Mouse (Mus musculus) CD4-positive, CD25-positive, alpha-beta regulatory T cell, adult 2 months (primary cell): ENCODE results near the gene Palm2.

Experiments used
- DNase-seq: peaks from one replicate; pipeline ENCODE4 v3.0.0-alpha.2; 2012; ENCODE audit warnings: low read depth, low spot score

Gene Palm2

GRCm38 (mm10) chr4:57568268-57569068, 134.4 kb downstream of the Palm2 start:
- DNase-seq = no peak

- no peak for DNase-seq
Observed at GRCm38 (mm10) chr4:57569069-57569355, 135.0 kb downstream of the Palm2 start.

- no peak for DNase-seq
Observed at GRCm38 (mm10) chr4:57569711-57570110, 135.7 kb downstream of the Palm2 start.

- DNase-seq = no peak
Observed at GRCm38 (mm10) chr4:57570229-57570628, 136.2 kb downstream of the Palm2 start.

GRCm38 (mm10) chr4:57574181-57574580, 140.1 kb downstream of the Palm2 start:
- DNase-seq = no peak

GRCm38 (mm10) chr4:57574646-57575045, 140.6 kb downstream of the Palm2 start:
- no peak for DNase-seq

- DNase-seq = no peak
Observed at GRCm38 (mm10) chr4:57575686-57576085, 141.6 kb downstream of the Palm2 start.

GRCm38 (mm10) chr4:57576095-57576494, 142.0 kb downstream of the Palm2 start:
- no peak for DNase-seq

GRCm38 (mm10) chr4:57579683-57580082, 145.6 kb downstream of the Palm2 start:
- DNase-seq = no peak

- no peak for DNase-seq
Observed at GRCm38 (mm10) chr4:57585281-57585800, 151.3 kb downstream of the Palm2 start.

GRCm38 (mm10) chr4:57586933-57587658, 153.0 kb downstream of the Palm2 start:
- DNase-seq = no peak

GRCm38 (mm10) chr4:57588356-57588755, 154.3 kb downstream of the Palm2 start:
- DNase-seq = no peak

- no peak for DNase-seq
Observed at GRCm38 (mm10) chr4:57592751-57593150, 158.7 kb downstream of the Palm2 start.

GRCm38 (mm10) chr4:57599946-57600345, 165.9 kb downstream of the Palm2 start:
- no peak for DNase-seq

GRCm38 (mm10) chr4:57600685-57601457, 166.8 kb downstream of the Palm2 start:
- no peak for DNase-seq

- no peak for DNase-seq
Observed at GRCm38 (mm10) chr4:57601458-57601835, 167.4 kb downstream of the Palm2 start.

GRCm38 (mm10) chr4:57601903-57602617, 168.0 kb downstream of the Palm2 start:
- no peak for DNase-seq

GRCm38 (mm10) chr4:57606258-57606657, 172.2 kb downstream of the Palm2 start:
- DNase-seq = no peak

- peak; percentile 39 for DNase-seq
Observed at GRCm38 (mm10) chr4:57607247-57607942, 173.3 kb downstream of the Palm2 start.

- DNase-seq = no peak
Observed at GRCm38 (mm10) chr4:57611303-57612077, 177.4 kb downstream of the Palm2 start.
